Mouse (Mus musculus) limb, embryonic 11.5 days (tissue): ENCODE data around the gene Cd38. TPM values are rescaled to one million over a fixed set of nuclear protein-coding genes. Genes with fewer than 3 reads are reported as not detected.
"Not testable (repeated sequence)": the region's sequence is repeated elsewhere in the genome, so short reads cannot be mapped to it uniquely, and the experiment has no call there.

ENCODE experiments used
- ATAC-seq: fragments of 200-750 bp; cut with Nextera tagmentation; 2 replicates; pipeline ENCODE4 v1.8.0; 2017; ENCODE audit warnings: low read depth; ENCODE audit not compliant: insufficient number of reproducible peaks, low FRiP score, low TSS enrichment
- DNase-seq: peaks from one replicate; pipeline ENCODE4 v3.0.0-alpha.2; 2015; ENCODE audit warnings: low spot score
- H3K27ac ChIP-seq: fragments of 300-500 bp; sonication (generic); replicated peaks from 2 replicates; pipeline ENCODE4 v1.5.1; 2014; ENCODE audit warnings: low read depth, mild to moderate bottlenecking, low read length
- H3K27me3 ChIP-seq: fragments of 300-500 bp; sonication (generic); 2 replicates; pipeline ENCODE4 v1.6.1; 2014; ENCODE audit warnings: mild to moderate bottlenecking, low read length, mixed read lengths; ENCODE audit not compliant: control insufficient read depth, insufficient read depth
- H3K36me3 ChIP-seq: fragments of 300-500 bp; sonication (generic); 2 replicates; pipeline ENCODE4 v1.6.1; 2014; ENCODE audit warnings: mild to moderate bottlenecking, low read length, moderate library complexity, mixed read lengths; ENCODE audit not compliant: control insufficient read depth, insufficient read depth
- H3K4me1 ChIP-seq: fragments of 300-500 bp; sonication (generic); 2 replicates; pipeline ENCODE4 v1.6.1; 2014; ENCODE audit warnings: low read length, mixed read lengths; ENCODE audit not compliant: control insufficient read depth, insufficient read depth
- H3K4me2 ChIP-seq: fragments of 300-500 bp; sonication (generic); 2 replicates; pipeline ENCODE4 v1.6.1; 2014; ENCODE audit warnings: low read depth, mild to moderate bottlenecking, moderate library complexity; ENCODE audit not compliant: severe bottlenecking
- H3K4me3 ChIP-seq: fragments of 300-500 bp; sonication (generic); 2 replicates; pipeline ENCODE4 v1.5.1; 2014; ENCODE audit warnings: low read depth, low read length
- H3K9ac ChIP-seq: fragments of 300-500 bp; sonication (generic); 2 replicates; pipeline ENCODE4 v1.6.1; 2014; ENCODE audit warnings: mild to moderate bottlenecking, low read length
- H3K9me3 ChIP-seq: fragments of 300-500 bp; sonication (generic); 2 replicates; pipeline ENCODE4 v1.6.1; 2016; ENCODE audit warnings: low read length; ENCODE audit not compliant: control insufficient read depth
- WGBS: fragments of 180-500 bp; shearing (Covaris S2); extraction: QIAGEN DNeasy Blood & Tissue Kit; methylation state at CpG from one replicate; pipeline ENCODE4 v1.1.7; 2014; 5-methylcytosine and 5-hydroxymethylcytosine counted together
- polyA plus RNA-seq: library from polyadenylated mRNA; unstranded; fragments of >200 nt; fragmentation: Nextera tagmentation; extraction: Ambion mirVana; gene quantifications from 2 replicates; pipeline ENCODE4 v1.2.1, GENCODE M21; 2014

The Cd38 gene
- polyA plus RNA-seq, 1 experiment from 2014 or later, result 13.8 TPM

- 72% methylated on average over 2 of the region's 2 CpGs for WGBS
- ATAC-seq (no peak), DNase-seq (peak; percentile 55)
- Histone ChIP-seq H3K4me3 (no peak overlapping the region), H3K27ac (no peak overlapping the region), H3K27me3 (no peaks in the 10 kb centered on the region), H3K9me3 (no peaks in the 10 kb centered on the region), H3K9ac (no peak overlapping the region), H3K4me1 (peaks cover 11% of the 10 kb centered on the region; the same call in 1 of the 2 replicates), H3K36me3 (no peaks in the 10 kb centered on the region), H3K4me2 (no peak overlapping the region)
Observed at GRCm38 (mm10) chr5:43894113-43894512, 25.8 kb downstream of the Cd38 start.

GRCm38 (mm10) chr5:43895931-43896330 lies 27.6 kb downstream of the Cd38 start:
- peak overlapping the region; percentile 95 for H3K27ac ChIP-seq

GRCm38 (mm10) chr5:43904685-43905084 lies 36.3 kb downstream of the Cd38 start:
- no peak overlapping the region for H3K9ac ChIP-seq
- H3K4me2 ChIP-seq, result no peak overlapping the region
- H3K4me1 ChIP-seq, result no peaks in the 10 kb centered on the region
- H3K27ac ChIP-seq, result no peak overlapping the region
- no peaks in the 10 kb centered on the region for H3K27me3 ChIP-seq
- ATAC-seq, result no peak
- H3K36me3 ChIP-seq, result no peaks in the 10 kb centered on the region
- H3K4me3 ChIP-seq, result no peak overlapping the region
- WGBS, result 90% methylated on average over 3 of the region's 3 CpGs
- no peaks in the 10 kb centered on the region for H3K9me3 ChIP-seq
- no peak for DNase-seq

More at GRCm38 (mm10) chr5:43895931-43896330, 27.6 kb downstream of the Cd38 start:
- H3K9ac ChIP-seq, result no peak overlapping the region
- H3K36me3 ChIP-seq, result no peaks in the 10 kb centered on the region
- ATAC-seq (peak; percentile 87), DNase-seq (peak; percentile 70)
- H3K27me3 ChIP-seq, result no peaks in the 10 kb centered on the region
- H3K9me3 ChIP-seq, result no peaks in the 10 kb centered on the region
- H3K4me3 ChIP-seq, result no peak overlapping the region
- WGBS, result 16% methylated on average over 3 of the region's 3 CpGs
- H3K4me1 ChIP-seq, result peaks cover 11% of the 10 kb centered on the region; the same call in 1 of the 2 replicates
- no peak overlapping the region for H3K4me2 ChIP-seq

- Histone ChIP-seq H3K9me3 (no peaks in the 10 kb centered on the region), H3K4me2 (no peak overlapping the region), H3K27ac (no peak overlapping the region), H3K27me3 (no peaks in the 10 kb centered on the region), H3K4me3 (no peak overlapping the region), H3K9ac (no peak overlapping the region), H3K4me1 (no peaks in the 10 kb centered on the region), H3K36me3 (no peaks in the 10 kb centered on the region)
- DNase-seq, result no peak
- 56% methylated on average over 9 of the region's 9 CpGs for WGBS
- no peak for ATAC-seq
Observed at GRCm38 (mm10) chr5:43909213-43909612, 40.9 kb downstream of the Cd38 start.

GRCm38 (mm10) chr5:43910006-43910405 lies 41.7 kb downstream of the Cd38 start:
- no peak overlapping the region for H3K4me3 ChIP-seq
- ATAC-seq (no peak), DNase-seq (no peak)
- H3K9me3 ChIP-seq, result no peaks in the 10 kb centered on the region
- no peak overlapping the region for H3K4me2 ChIP-seq
- no peaks in the 10 kb centered on the region for H3K36me3 ChIP-seq
- H3K27ac ChIP-seq, result no peak overlapping the region
- H3K27me3 ChIP-seq, result no peaks in the 10 kb centered on the region
- no peak overlapping the region for H3K9ac ChIP-seq
- H3K4me1 ChIP-seq, result no peaks in the 10 kb centered on the region
- 90% methylated on average over 6 of the region's 6 CpGs for WGBS

GRCm38 (mm10) chr5:43912844-43913243 lies 44.5 kb downstream of the Cd38 start, which contains the start of gene Gm7879:
Gene Gm7879 (plus strand): TSS chr5:43913144.
- H3K4me3 ChIP-seq, H3K9me3 ChIP-seq, H3K27me3 ChIP-seq, H3K9ac ChIP-seq, H3K4me2 ChIP-seq, ATAC-seq, H3K36me3 ChIP-seq, H3K27ac ChIP-seq, DNase-seq, H3K4me1 ChIP-seq: not testable (repeated sequence)
- 96% methylated on average over 4 of the region's 4 CpGs for WGBS

GRCm38 (mm10) chr5:43915261-43915886 lies 47.0 kb downstream of the Cd38 start:
- H3K36me3 ChIP-seq, result no peaks in the 10 kb centered on the region
- no peaks in the 10 kb centered on the region for H3K9me3 ChIP-seq
- no peaks in the 10 kb centered on the region for H3K4me1 ChIP-seq
- no peak overlapping the region for H3K9ac ChIP-seq
- WGBS, result 94% methylated on average over 4 of the region's 4 CpGs
- DNase-seq (no peak), ATAC-seq (no peak)
- H3K27ac ChIP-seq, result no peak overlapping the region
- no peak overlapping the region for H3K4me2 ChIP-seq
- H3K4me3 ChIP-seq, result no peak overlapping the region
- H3K27me3 ChIP-seq, result no peaks in the 10 kb centered on the region

- no peaks in the 10 kb centered on the region for H3K27me3 ChIP-seq
- H3K27ac ChIP-seq, result no peak overlapping the region
- ATAC-seq, result no peak
- no peaks in the 10 kb centered on the region for H3K4me1 ChIP-seq
- H3K36me3 ChIP-seq, result no peaks in the 10 kb centered on the region
- no peak overlapping the region for H3K9ac ChIP-seq
- H3K4me3 ChIP-seq, result no peak overlapping the region
- no peak overlapping the region for H3K4me2 ChIP-seq
- no peak for DNase-seq
- no peaks in the 10 kb centered on the region for H3K9me3 ChIP-seq
- 88% methylated on average over 11 of the region's 11 CpGs for WGBS
Observed at GRCm38 (mm10) chr5:43921877-43922276, 53.5 kb downstream of the Cd38 start.

- Histone ChIP-seq H3K36me3 (no peaks in the 10 kb centered on the region), H3K4me3 (no peak overlapping the region), H3K27ac (no peak overlapping the region), H3K9me3 (no peaks in the 10 kb centered on the region), H3K4me2 (no peak overlapping the region), H3K9ac (no peak overlapping the region), H3K27me3 (no peaks in the 10 kb centered on the region), H3K4me1 (no peaks in the 10 kb centered on the region)
- peak; percentile 78 for DNase-seq
- no peak for ATAC-seq
- 32% methylated on average over 4 of the region's 4 CpGs for WGBS
Observed at GRCm38 (mm10) chr5:43923933-43924332, 55.6 kb downstream of the Cd38 start.
